Mouse (Mus musculus) olfactory bulb, adult 2 months (tissue): ENCODE results near the gene Trim25. TPM values are rescaled to one million over a fixed set of nuclear protein-coding genes. Genes with fewer than 3 reads are reported as not detected.

Experiments
- H3K27ac ChIP-seq: fragments of 200-500 bp; 2 replicates; pipeline ENCODE4 v1.5.1; 2012; ENCODE audit warnings: low read depth, low read length; ENCODE audit not compliant: insufficient read depth
- H3K4me1 ChIP-seq: fragments of 200-500 bp; 2 replicates; pipeline ENCODE4 v1.6.1; 2012; ENCODE audit warnings: low read length; ENCODE audit not compliant: control insufficient read depth, insufficient read depth
- H3K4me3 ChIP-seq: fragments of 200-500 bp; 2 replicates; pipeline ENCODE4 v1.5.1; 2012; ENCODE audit warnings: mild to moderate bottlenecking, low read depth, low read length, moderate library complexity; ENCODE audit not compliant: insufficient read depth
- CTCF ChIP-seq: fragments of 200-500 bp; IDR thresholded peaks from 2 replicates; pipeline ENCODE4 v1.5.1; 2012; ENCODE audit warnings: low read depth, mild to moderate bottlenecking, low read length, moderate library complexity; ENCODE audit not compliant: insufficient read depth
- POLR2A ChIP-seq: fragments of 200-500 bp; IDR thresholded peaks from 2 replicates; pipeline ENCODE4 v1.6.1; 2012; ENCODE audit warnings: mild to moderate bottlenecking, low read depth, low read length, moderate library complexity; ENCODE audit not compliant: insufficient read depth
- WGBS: fragments of 180-500 bp; shearing (Covaris S2); methylation state at CpG from one replicate; pipeline ENCODE4 v1.1.7; 2018; 5-methylcytosine and 5-hydroxymethylcytosine counted together
- polyA plus RNA-seq: library from polyadenylated mRNA; stranded (reverse); fragments of >200 nt; gene quantifications from 2 replicates; pipeline ENCODE4 v1.2.4, GENCODE M21; 2012; ENCODE audit warnings: low replicate concordance; ENCODE audit not compliant: missing spikeins, insufficient read depth, insufficient read length

Gene Trim25
- polyA plus RNA-seq, 1 experiment, result not detected

DNA sequence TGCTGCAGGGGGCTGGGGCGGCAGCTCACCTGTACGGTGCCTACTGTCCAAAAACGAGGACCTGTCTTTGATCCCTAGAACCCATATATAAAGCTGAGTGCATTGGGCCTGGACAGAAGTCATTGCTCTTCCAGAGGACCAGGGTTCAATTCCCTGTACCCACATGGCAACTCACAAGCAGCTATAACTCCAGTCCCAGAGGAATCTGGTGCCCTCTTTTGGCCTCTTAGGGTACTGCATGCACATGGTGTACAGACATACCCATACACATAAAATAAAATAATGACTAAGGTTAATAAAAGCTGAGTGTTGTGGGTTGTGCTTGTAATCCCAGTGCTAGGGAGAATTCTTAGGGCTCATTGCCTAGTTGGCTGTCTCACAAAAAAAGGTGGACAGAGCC lies 66.1 kb downstream of the Trim25 start:
- TF ChIP-seq POLR2A, result no peak
- no peak for TF ChIP-seq CTCF
- WGBS, result 96% methylated on average over 3 of the region's 3 CpGs
- Histone ChIP-seq H3K4me1 (no peaks in the 10 kb centered on the region), H3K4me3 (no peak overlapping the region), H3K27ac (no peak overlapping the region)

DNA sequence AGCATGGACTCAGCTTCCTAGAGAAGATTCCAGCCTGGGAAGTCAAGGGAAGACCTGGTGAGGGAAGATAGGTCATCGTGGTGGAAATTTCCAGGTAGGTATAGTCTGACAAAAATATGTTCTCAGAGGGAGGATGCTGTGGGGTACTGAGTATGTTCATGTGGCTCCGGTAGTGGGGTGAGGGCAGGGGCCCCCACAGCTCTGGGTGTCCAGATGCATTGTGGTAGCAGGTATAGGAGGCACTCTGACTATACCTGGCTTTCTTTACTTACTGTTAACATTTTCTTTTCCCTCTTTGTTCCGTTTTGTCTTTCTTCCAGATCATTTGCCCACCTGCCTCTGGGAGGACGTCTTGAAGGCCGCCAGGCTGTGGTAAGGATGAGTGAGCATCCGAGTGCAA lies 67.0 kb downstream of the Trim25 start:
- Histone ChIP-seq H3K27ac (no peak overlapping the region), H3K4me3 (no peak overlapping the region), H3K4me1 (no peaks in the 10 kb centered on the region)
- TF ChIP-seq POLR2A (no peak), CTCF (no peak)
- WGBS, result 94% methylated on average over 6 of the region's 6 CpGs

DNA sequence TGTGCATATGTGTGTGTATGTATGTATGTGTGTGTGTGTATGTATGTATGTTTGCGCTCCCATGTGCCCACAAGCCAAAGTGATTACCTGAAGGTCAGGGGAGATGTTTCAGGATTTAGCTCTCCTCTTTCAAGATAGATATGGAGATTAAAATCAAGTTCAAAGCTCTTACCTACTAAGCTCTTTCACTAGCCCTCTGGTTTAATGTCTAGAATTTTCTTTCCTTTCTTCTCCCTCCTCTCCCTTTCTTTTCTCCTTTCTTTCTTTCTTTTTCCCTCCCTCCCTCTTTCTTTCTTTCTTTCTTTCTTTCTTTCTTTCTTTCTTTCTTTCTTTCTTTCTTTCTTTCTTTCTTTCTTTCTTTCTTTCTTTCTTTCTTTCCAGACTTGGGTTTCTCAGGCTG lies 67.6 kb downstream of the Trim25 start, which contains the start of gene Dgke:
Gene Dgke, minus strand, starts transcription at position 101 of the 400 bp plus-strand sequence.
- 100% methylated on average over 1 of the region's 1 CpGs for WGBS
- Histone ChIP-seq H3K27ac (no peak within 1 kb of the TSS), H3K4me1 (no peaks in the 10 kb centered on the region), H3K4me3 (no peak within 1 kb of the TSS; the same call in 1 of the 2 replicates)
- no peak for TF ChIP-seq CTCF
- TF ChIP-seq POLR2A, result no peak

DNA sequence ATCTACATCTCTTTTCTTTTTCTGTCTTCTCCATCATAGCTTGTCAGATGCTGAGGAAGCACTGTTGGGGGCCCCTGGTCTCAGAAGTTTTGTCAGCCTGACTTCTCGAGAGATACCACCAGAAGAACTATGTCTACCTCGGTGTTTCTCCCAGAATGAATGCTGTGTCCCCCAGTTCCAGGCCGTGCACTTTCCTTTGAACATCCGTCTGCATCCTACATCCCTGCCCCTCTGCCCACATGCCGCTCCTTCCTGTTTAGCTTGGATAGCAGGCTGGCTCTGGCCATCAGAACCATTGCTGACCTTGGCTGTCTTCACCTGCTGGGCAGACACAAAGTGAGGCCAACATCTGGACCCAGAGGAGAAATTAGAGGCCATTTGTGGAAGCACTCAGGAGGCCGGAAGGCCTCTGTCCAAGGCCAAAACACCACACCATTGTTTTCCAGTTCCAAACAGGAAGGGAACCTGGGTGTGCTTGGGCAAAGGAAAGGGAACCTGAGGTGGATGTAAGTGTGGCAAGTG lies 68.2 kb downstream of the Trim25 start:
- Histone ChIP-seq H3K4me3 (no peak overlapping the region; the same call in 1 of the 2 replicates), H3K27ac (no peak overlapping the region), H3K4me1 (no peaks in the 10 kb centered on the region)
- WGBS, result 84% methylated on average over 6 of the region's 6 CpGs
- TF ChIP-seq POLR2A, result no peak
- no peak for TF ChIP-seq CTCF

DNA sequence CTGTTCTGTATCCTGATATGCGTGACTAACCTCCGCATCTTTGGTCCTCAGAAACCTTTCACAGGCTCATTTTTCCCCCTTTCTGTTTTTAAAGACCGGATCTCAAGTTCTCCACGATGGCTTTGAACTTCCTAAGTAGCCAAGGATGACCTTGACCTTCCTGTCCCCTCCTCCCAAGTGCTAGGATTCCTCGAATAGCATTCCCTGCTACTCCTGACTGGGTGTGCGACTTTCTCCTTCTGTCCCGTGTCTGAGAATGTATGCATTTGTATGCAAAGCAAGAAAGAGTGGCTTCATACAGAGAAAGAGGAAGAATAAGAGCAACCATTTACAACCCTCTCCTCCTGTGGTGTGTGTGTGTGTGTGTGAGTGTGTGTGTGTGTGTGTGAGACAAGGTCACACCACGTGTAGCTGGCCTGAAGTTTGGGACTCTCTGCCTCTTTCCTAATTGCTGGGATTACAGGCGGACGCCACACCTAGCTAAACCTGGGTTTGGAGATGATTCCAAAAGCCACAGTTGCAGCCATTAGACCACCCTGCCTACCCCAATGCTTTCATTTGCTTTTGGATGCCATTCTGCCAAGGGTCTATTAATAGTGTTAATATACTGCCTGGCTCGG lies 68.8 kb downstream of the Trim25 start:
- WGBS, result 79% methylated on average over 11 of the region's 11 CpGs
- Histone ChIP-seq H3K4me1 (no peaks in the 10 kb centered on the region), H3K4me3 (no peak overlapping the region), H3K27ac (no peak overlapping the region)
- TF ChIP-seq POLR2A (no peak), CTCF (no peak)

DNA sequence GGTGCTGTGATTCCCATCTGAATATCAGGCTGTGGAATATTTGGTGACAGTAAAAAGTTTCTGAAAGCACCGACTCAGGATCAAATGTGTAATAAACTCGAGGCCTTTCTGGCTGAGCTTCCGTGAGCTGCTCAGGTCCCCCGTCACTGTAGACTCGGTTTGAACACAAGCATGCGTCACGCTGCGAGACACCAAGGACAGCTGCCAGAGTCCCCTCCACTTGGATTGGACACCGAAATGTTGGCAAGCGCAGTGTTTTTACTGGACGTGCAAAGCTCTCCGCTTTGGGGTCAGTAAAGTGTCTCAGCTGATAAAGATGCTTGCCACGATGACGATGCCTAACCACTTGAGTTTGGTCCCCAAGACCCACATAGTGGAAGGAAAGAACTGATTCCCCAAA lies 69.5 kb downstream of the Trim25 start:
- Histone ChIP-seq H3K4me1 (no peaks in the 10 kb centered on the region), H3K4me3 (no peak overlapping the region), H3K27ac (no peak overlapping the region)
- 85% methylated on average over 14 of the region's 14 CpGs for WGBS
- no peak for TF ChIP-seq CTCF
- no peak for TF ChIP-seq POLR2A

DNA sequence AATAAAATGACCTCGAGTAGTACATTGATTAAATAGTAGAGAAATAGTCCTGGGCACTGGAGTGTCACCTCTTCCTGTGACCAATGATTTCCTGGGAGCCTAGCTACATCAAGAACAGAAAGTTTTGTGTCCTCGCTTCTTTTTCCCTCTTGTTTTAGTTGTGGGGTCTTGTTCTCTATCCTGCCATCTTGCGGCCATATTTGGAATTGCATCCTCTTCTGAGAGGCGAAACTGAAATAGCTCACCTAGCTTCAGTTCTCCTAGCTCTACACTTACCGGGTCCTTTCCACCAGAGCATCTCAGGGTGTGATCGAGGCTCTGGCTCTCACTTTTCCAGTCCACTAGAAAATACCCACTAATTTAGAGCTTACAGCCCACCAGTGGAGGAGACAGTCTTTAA lies 70.1 kb downstream of the Trim25 start:
- WGBS, result 16% methylated on average over 6 of the region's 6 CpGs
- TF ChIP-seq POLR2A (no peak), CTCF (no peak)
- no peaks in the 10 kb centered on the region for H3K4me1 ChIP-seq
- H3K27ac ChIP-seq, result no peak overlapping the region
- H3K4me3 ChIP-seq, result no peak overlapping the region

Other genes with a start within 250 kb of the Trim25 start
- not detected in 2 replicates for gene Akap1, start 134.8 kb upstream of the Trim25 start, polyA plus RNA-seq
- not detected in 2 replicates for gene Scpep1, start 43.9 kb upstream of the Trim25 start, polyA plus RNA-seq
- gene Elobl, start 32.4 kb upstream of the Trim25 start, polyA plus RNA-seq, result not detected in 2 replicates
- not detected in 2 replicates for gene Coil, start 29.1 kb upstream of the Trim25 start, polyA plus RNA-seq
- gene Dgke, start 67.5 kb downstream of the Trim25 start, polyA plus RNA-seq, result 99.2 TPM in 1 of 2 replicates, not detected in the other
- gene Gm525, start 74.5 kb downstream of the Trim25 start, polyA plus RNA-seq, result not detected in 2 replicates